Mouse (Mus musculus) left cerebral cortex, adult 18-20 months (tissue): ENCODE results near the gene Suclg2. TPM values are rescaled to one million over a fixed set of nuclear protein-coding genes. Genes with fewer than 3 reads are reported as not detected.
A peak's percentile ranks its signal among the peaks of the same experiment; 100 is the strongest.

Experiments
- DNase-seq, 2 experiments: peaks; one replicate each; pipeline ENCODE4 v3.0.0; 2021 to 2022; ENCODE audit warnings: low spot score in 2 of 2, mixed read lengths in 1 of 2
- total RNA-seq, 2 experiments: library from RNA; stranded (reverse); gene quantifications; 2 replicates each; pipeline ENCODE4 v1.2.3; 2021

The Suclg2 gene
- total RNA-seq, 2 experiments from 2014 or later = 14.8 to 17.5 TPM

GRCm38 (mm10) chr6:95573035-95573759, 145.4 kb downstream of the Suclg2 start:
- no peak for DNase-seq

DNA sequence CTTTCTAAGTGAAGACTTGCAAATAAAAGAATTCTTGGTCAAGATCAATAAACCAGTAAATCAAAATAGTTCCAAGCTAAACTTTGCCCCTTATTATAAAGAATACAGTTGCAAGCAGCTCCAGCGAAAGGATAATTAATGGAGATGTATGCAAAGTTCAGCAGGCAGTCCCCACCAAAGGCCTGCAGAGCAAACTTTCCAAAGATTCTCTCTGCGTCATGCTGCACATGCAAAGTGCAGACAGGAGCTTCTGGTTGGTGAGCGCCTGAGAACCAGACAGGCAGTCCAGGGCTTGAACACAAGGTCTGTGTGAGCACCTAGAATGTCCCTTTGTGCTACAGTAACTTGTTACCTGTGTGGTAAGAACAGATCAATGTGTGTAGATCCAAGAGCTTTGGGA, 147.0 kb downstream of the Suclg2 start:
- DNase-seq = no peak

DNA sequence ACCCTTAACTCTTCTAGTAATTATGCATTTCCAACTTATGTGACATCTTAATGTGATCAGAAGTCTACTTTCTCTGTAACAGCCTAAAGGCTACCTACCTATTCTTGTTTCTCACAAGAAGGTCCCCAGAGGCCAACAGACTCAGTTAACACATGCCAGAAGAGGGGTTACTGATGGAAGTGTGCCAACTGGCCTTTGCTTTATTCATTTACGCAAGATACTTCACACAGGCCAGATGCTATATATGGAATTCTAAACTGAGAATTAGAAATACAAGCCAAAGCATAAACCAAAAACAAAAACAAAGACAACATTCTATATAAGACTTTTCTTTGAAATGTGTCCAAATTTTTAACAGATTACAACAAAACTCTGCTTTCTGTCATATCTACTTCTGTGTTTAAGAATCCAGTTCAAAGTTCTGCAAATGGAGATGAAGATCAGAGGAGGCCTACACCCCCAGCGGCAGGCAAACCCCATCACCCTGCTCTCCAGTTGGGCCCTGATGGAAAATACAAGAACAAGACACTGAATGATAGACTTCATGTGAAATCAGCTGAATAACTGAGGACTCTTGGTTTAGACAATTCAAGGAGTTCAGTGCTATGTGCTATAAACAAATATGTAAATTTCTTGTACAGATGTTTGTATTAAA, 155.1 kb downstream of the Suclg2 start:
- DNase-seq = no peak

GRCm38 (mm10) chr6:95556320-95556719, 162.3 kb downstream of the Suclg2 start:
- no peak for DNase-seq

GRCm38 (mm10) chr6:95552339-95552950, 166.2 kb downstream of the Suclg2 start:
- no peak for DNase-seq

- no peak for DNase-seq
Observed at GRCm38 (mm10) chr6:95551000-95551399, 167.6 kb downstream of the Suclg2 start.

DNA sequence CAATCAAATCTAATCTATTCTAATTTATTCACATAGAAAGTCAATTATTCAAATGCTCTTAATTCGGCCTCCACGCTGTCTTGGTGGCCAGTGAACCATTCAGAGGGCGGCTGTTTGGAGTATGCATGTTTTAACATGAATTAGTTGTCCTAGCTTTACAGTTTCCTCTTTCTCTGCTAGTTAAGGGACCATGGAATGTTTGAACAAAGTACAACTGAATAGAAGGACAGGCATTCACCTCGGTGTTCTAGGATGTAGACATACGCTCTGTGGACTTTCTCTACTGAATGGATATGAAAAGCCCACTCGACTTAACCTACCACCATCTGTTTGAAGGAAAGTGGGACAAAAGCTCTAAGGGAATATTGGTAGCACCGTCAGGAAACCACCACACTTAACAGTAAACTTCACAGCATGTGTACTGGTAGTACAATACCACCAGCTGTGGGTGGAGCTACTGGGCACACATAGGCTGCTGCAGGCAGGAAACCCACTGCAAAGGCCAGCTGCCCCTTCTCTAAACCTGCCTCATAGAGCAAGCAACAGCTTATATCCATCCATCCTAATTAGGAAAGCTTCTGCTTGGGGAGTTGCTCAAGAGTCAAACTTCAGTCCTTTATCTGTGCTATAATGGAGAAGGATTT, 172.3 kb downstream of the Suclg2 start:
- DNase-seq = no peak

DNA sequence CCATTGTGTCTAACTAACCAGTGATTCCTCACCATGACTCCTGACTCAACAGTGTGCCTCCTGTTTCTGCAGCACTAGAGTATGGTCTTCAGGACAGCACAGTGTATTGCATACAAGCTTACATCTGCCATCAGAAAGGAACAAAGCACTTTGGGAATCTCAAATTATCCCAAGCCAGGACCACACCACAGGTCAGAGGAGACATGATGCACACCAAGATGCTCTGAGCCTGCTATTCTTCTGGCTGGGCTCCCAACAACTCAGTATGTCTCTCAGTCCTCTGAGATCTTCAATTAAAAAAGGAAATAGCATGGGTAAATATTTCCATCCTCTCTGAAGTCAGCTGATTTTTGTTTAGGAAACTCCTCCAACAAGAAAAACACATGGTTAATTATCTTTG, 172.9 kb downstream of the Suclg2 start:
- no peak for DNase-seq

DNA sequence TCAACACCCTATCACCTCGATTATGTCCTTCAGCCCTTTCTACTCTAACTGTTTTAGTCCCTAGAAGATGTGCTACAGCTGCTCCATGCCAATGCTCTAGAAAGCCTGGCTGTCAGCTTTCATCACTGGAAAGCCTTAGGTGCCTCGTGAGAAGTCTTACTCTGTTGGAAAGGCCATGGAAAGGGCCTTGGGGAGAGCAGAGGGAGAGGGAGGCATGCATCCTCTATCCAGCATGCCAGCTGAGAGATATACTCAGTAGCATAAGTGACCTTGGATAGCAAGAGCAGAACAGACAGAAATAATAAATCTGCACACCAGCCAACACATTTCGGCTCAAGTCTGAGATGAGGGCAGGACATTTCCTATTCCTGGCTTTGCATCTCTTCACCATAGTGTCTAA, 173.3 kb downstream of the Suclg2 start:
- DNase-seq = no peak

GRCm38 (mm10) chr6:95535191-95535590, 183.4 kb downstream of the Suclg2 start:
- no peak for DNase-seq

- no peak for DNase-seq
Observed at GRCm38 (mm10) chr6:95519846-95520245, 198.8 kb downstream of the Suclg2 start.

- DNase-seq = no peak
Observed at GRCm38 (mm10) chr6:95518406-95518805, 200.2 kb downstream of the Suclg2 start.

GRCm38 (mm10) chr6:95515721-95516120, 202.9 kb downstream of the Suclg2 start:
- DNase-seq = no peak

DNA sequence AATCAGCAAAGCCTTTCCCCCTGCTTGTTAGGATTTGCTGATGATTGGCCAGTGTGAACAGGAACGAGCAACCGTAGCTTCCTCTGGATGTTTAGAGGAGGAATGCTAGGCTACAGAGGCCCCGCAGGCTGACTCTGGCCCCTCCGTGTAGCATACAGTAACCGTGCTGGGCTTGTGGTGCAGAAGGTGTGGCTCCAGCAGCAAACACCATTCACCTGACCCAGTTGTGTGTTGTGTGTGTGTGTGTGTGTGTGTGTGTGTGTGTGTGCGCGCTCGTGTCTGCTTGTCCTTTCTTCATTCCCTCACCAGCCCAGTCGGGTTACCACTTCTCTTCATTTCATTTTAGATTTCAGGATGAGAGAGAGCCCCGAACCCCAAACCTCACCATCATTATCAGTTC, 203.9 kb downstream of the Suclg2 start:
- DNase-seq = no peak

GRCm38 (mm10) chr6:95511689-95512088, 206.9 kb downstream of the Suclg2 start:
- DNase-seq = no peak

GRCm38 (mm10) chr6:95500771-95501170, 217.8 kb downstream of the Suclg2 start:
- DNase-seq = no peak

GRCm38 (mm10) chr6:95499639-95500038, 219.0 kb downstream of the Suclg2 start:
- DNase-seq = no peak

- DNase-seq = no peak
Observed at GRCm38 (mm10) chr6:95492216-95492956, 226.2 kb downstream of the Suclg2 start.

DNA sequence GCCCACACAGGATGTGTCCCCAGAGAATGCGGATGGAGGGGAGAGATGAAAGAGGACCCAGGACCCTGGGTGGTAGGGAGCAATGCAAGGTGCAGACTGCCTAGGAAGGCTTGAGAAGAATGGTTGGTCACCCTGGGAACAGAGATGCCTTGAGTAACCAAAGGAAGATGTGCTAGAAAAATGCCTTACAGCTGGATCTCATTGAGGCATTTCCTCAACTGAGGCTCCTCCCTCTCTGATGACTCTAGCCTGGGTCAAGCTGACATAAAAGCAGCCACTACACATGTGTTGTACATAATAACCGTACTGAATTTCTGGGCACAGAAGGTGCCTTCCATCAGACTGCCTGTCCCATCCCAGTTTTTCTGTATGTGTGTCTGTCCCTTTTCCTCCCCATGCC, 227.6 kb downstream of the Suclg2 start:
- no peak for DNase-seq

- DNase-seq = no peak
Observed at GRCm38 (mm10) chr6:95485791-95486190, 232.8 kb downstream of the Suclg2 start.

DNA sequence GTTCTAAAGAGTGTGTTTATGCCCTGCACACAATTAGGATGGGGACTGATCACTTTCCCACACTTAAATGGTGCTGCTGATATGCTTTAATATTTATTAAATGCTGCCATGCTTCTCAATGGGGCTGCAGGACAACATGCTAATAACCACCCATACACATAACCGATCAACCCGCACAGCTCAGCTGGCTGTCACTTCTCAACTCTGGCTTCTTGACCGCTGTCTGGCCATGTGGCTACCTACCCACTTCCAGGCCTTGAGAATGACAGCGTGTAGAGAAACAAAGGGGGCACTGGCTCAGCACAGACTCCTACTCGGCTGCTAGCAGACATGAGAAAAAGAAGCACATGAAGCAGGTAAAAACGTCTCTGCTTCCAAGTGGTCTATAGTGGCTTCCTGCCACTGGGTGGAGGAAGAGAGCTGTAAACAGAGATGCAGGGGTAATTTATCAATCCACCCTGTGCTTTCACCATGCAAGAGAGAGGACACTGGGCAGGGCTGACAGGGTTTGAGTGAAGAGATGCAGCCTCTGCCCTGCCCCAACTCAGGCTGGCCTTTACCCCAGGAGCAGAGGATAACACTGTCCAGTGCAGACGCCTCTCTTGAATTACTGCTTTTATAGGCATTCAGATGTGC, 234.3 kb downstream of the Suclg2 start:
- peak; percentile 39 to 55 for DNase-seq
